In the genomic region with DNA sequence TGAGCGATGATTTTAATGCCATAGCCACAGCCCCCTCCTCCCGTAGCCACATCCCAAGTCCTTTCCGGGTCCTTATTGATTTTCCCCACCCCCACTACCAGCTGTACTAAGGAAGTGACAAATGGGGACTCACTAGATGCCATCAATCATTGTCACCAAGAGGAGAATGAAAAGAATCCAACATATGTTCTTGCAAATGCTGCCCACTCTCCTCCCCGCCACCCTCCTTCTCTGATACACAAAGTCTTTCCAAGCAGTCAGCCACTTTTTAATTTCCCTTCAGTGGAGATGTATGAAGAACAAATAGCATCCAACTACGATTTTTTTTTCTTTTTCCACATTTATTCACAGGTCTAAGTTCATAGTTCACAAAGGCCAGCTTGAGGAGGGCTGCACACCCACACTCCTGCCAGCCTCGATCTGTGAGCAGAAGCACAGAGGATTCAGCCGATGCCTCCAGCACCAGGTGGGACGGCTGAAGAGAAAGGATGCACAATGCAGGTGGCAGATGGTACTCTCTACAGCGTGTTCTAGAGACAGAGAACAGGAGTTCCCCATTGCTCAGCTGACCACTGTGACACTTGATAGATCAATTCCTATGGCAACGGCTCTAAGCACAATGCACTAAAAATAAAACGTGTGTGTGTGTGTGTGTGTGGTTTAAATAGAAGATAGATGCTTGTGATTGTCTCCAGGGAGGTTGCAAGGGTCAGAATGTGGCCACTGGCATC, we compare ENCODE assay signal across 9 mouse cellular contexts.
DNase-seq lines count a peak whose midpoint lies in the region; ATAC-seq lines count a peak whose summit lies in the region.
"Had no signal": no experiment of that assay in that cellular context is flagged by ENCODE, and none has a peak within 500 bp of the region (broad histone marks: within the 10 kb centered on the region; RNA-seq: fewer than 3 reads in every experiment).

No protein-coding gene starts in this region.

- no peaks in the 10 kb centered on the region for H3K36me3 ChIP-seq in forebrain, embryonic 15.5 days

- H3K27ac ChIP-seq in forebrain, embryonic 15.5 days (replicated peaks): peak overlapping the region; percentile 67
- H3K27ac ChIP-seq: kidney, postnatal 0 days had no signal

- peak; percentile 22 for DNase-seq in cerebellum, adult 11 months
- peak; percentile 42 for DNase-seq in cerebellum, adult 9-10 months
- peak; percentile 55 to 63 for DNase-seq in layer of hippocampus, postnatal 14 days (ENCODE audit: low spot score in 2 of 2)
- no peak for DNase-seq in kidney, adult 8-10 months
- DNase-seq in urinary bladder, postnatal 14 days (ENCODE audit: low spot score): no peak
- DNase-seq in kidney, adult 11 months: no peak
- DNase-seq: lung, postnatal 36 days had no signal

- peaks cover 23% of the 10 kb centered on the region for H3K4me1 ChIP-seq in forebrain, embryonic 15.5 days

- peak; percentile 52; the same call in 1 of the 2 replicates for ATAC-seq in forebrain, embryonic 15.5 days (replicated peaks)

- H3K27me3 ChIP-seq in forebrain, embryonic 15.5 days: no peaks in the 10 kb centered on the region

- H3K4me2 ChIP-seq in forebrain, embryonic 15.5 days (replicated peaks): no peak overlapping the region

- H3K9me3 ChIP-seq in forebrain, embryonic 15.5 days: no peaks in the 10 kb centered on the region

- no peak overlapping the region for H3K9ac ChIP-seq in forebrain, embryonic 15.5 days (replicated peaks)

- WGBS in forebrain, embryonic 15.5 days: 39% methylated on average over 11 of the region's 11 CpGs

- no peak overlapping the region for H3K4me3 ChIP-seq in forebrain, embryonic 15.5 days

Comparison
In these comparisons a context has a peak if more than half of its experiments do, and no peak if none do; other contexts are left out.
1. DNase-seq: peak in cerebellum, adult 11 months (single experiment), cerebellum, adult 9-10 months (single experiment) and layer of hippocampus, postnatal 14 days (2 of 2); none in kidney, adult 8-10 months (0 of 2), urinary bladder, postnatal 14 days (single experiment) and kidney, adult 11 months (single experiment).